Comparison of ENCODE assay signal across 18 mouse cellular contexts in genomic region chr9:101807249-101807648, GRCm38 (mm10). TPM values are rescaled to one million over a fixed set of nuclear protein-coding genes. Genes with fewer than 3 reads are reported as not detected.
A peak's percentile ranks its signal among the peaks of the same experiment; 100 is the strongest.
DNase-seq lines count a peak whose midpoint lies in the region; ATAC-seq and TF ChIP-seq lines count a peak whose summit lies in the region.
"Had no signal": no experiment of that assay in that cellular context is flagged by ENCODE, and none has a peak within 500 bp of the region (broad histone marks: within the 10 kb centered on the region; RNA-seq: fewer than 3 reads in every experiment).

No protein-coding gene starts in this region.

- peak; percentile 32; the same call in 1 of the 2 replicates for ATAC-seq in neural tube, embryonic 13.5 days (ENCODE audit: low read depth)
- peak; percentile 23; the same call in 1 of the 2 replicates for ATAC-seq in midbrain, postnatal 0 days (ENCODE audit: low FRiP score)

- no peak overlapping the region for H3K4me2 ChIP-seq in neural tube, embryonic 13.5 days
- no peak overlapping the region for H3K4me2 ChIP-seq in midbrain, postnatal 0 days (ENCODE audit: low read depth, low read length, poor library complexity, severe bottlenecking)
- H3K4me2 ChIP-seq: limb, embryonic 12.5 days had no signal

- no peaks in the 10 kb centered on the region for H3K27me3 ChIP-seq in neural tube, embryonic 13.5 days
- no peaks in the 10 kb centered on the region for H3K27me3 ChIP-seq in midbrain, postnatal 0 days (ENCODE audit: insufficient read depth, low read length)

- H3K27ac ChIP-seq in neural tube, embryonic 13.5 days (replicated peaks) = peak overlapping the region; percentile 11; the same call in 1 of the 2 replicates
- H3K27ac ChIP-seq in midbrain, postnatal 0 days (ENCODE audit: low read depth, low read length) = peak overlapping the region; percentile 27; the same call in 1 of the 2 replicates
- H3K27ac ChIP-seq: limb, embryonic 12.5 days had no signal

- 41% methylated on average over 4 of the region's 4 CpGs for WGBS in neural tube, embryonic 13.5 days
- WGBS in midbrain, postnatal 0 days = 21% methylated on average over 4 of the region's 4 CpGs

- no peak overlapping the region for H3K4me3 ChIP-seq in neural tube, embryonic 13.5 days
- no peak overlapping the region for H3K4me3 ChIP-seq in midbrain, postnatal 0 days (ENCODE audit: low read depth, low read length)
- H3K4me3 ChIP-seq: limb, embryonic 12.5 days had no signal

- no peak overlapping the region for H3K9ac ChIP-seq in neural tube, embryonic 13.5 days
- H3K9ac ChIP-seq in midbrain, postnatal 0 days (replicated peaks; ENCODE audit: low read length, poor library complexity, severe bottlenecking) = no peak overlapping the region
- H3K9ac ChIP-seq: limb, embryonic 12.5 days had no signal

- peaks cover 14% of the 10 kb centered on the region; the same call in 1 of the 2 replicates for H3K4me1 ChIP-seq in neural tube, embryonic 13.5 days (replicated peaks)
- H3K4me1 ChIP-seq in midbrain, postnatal 0 days (ENCODE audit: insufficient read depth, low read length) = peaks cover 3% of the 10 kb centered on the region; the same call in 1 of the 2 replicates
- H3K4me1 ChIP-seq: limb, embryonic 12.5 days had no signal

- H3K36me3 ChIP-seq in neural tube, embryonic 13.5 days = no peaks in the 10 kb centered on the region
- H3K36me3 ChIP-seq in midbrain, postnatal 0 days (ENCODE audit: insufficient read depth, low read length) = no peaks in the 10 kb centered on the region
- H3K36me3 ChIP-seq: limb, embryonic 12.5 days had no signal

- no peak for TF ChIP-seq CTCF in midbrain, postnatal 0 days (IDR thresholded peaks at IDR 0.05)

- no peaks in the 10 kb centered on the region for H3K9me3 ChIP-seq in neural tube, embryonic 13.5 days
- H3K9me3 ChIP-seq in midbrain, postnatal 0 days (ENCODE audit: low read length) = no peaks in the 10 kb centered on the region
- H3K9me3 ChIP-seq: limb, embryonic 12.5 days had no signal

- DNase-seq in heart, adult 11 months = peak; percentile 43
- no peak for DNase-seq in heart, adult 8-10 months (ENCODE audit: low spot score)
- DNase-seq in neural tube, embryonic 10.5 days (ENCODE audit: extremely low spot score, low spot score) = no peak
- peak; percentile 10 to 14 for DNase-seq in frontal cortex, postnatal 14 days (ENCODE audit: low spot score in 2 of 2)
- peak; percentile 64 for DNase-seq in midbrain, postnatal 0 days (ENCODE audit: low spot score)
- no peak for DNase-seq in kidney, postnatal 25 days
- DNase-seq in kidney, postnatal 14 days = no peak
- DNase-seq: cerebellum, postnatal 25 days; gastrocnemius, postnatal 25 days; kidney, postnatal 10 days; lung, postnatal 36 days; spleen, adult 18-20 months had no signal

RNA-seq across cellular contexts. Expression of gene 9630041A04Rik, which starts 54.4 kb away (rescaled TPM):
- not detected for total RNA-seq in heart, adult 8-10 months (2022)
- polyA plus RNA-seq in neural tube, embryonic 13.5 days (2015; fragmentation: Nextera tagmentation; extraction: Ambion mirVana) = 0.20 and 0.32 TPM in 2 replicates
- not detected in 2 replicates for total RNA-seq in midbrain, postnatal 0 days (2014; rRNA removed)
- polyA plus RNA-seq in midbrain, postnatal 0 days (2015; fragmentation: Nextera tagmentation; extraction: Ambion mirVana) = 0.36 and 0.63 TPM in 2 replicates
- total RNA-seq: gastrocnemius, postnatal 25 days; monocyte, adult 5-6 weeks had no signal
- polyA plus RNA-seq: heart, embryonic 16.5 days; limb, embryonic 12.5 days; liver, embryonic 16.5 days; urinary bladder, adult 2 months had no signal

Comparison
In these comparisons a context has a peak if more than half of its experiments do, and no peak if none do; other contexts are left out.
1. DNase-seq: peak in heart, adult 11 months (single experiment), frontal cortex, postnatal 14 days (2 of 2) and midbrain, postnatal 0 days (single experiment); none in heart, adult 8-10 months (single experiment), neural tube, embryonic 10.5 days (single experiment), kidney, postnatal 25 days (0 of 2) and kidney, postnatal 14 days (single experiment).